Mouse (Mus musculus) urinary bladder, postnatal 4 days (tissue): ENCODE measurements at regions not wholly inside any gene's neighbourhood (a gene's known extent, or its start where the extent isn't known, plus 50 kb on each side); places are given as distances from the start of the nearest gene placed in this dataset.

Source experiments
- DNase-seq, 2 experiments: peaks; one replicate each; pipeline ENCODE4 v3.0.0; 2021 to 2022; ENCODE audit warnings: low spot score in 2 of 2

DNA sequence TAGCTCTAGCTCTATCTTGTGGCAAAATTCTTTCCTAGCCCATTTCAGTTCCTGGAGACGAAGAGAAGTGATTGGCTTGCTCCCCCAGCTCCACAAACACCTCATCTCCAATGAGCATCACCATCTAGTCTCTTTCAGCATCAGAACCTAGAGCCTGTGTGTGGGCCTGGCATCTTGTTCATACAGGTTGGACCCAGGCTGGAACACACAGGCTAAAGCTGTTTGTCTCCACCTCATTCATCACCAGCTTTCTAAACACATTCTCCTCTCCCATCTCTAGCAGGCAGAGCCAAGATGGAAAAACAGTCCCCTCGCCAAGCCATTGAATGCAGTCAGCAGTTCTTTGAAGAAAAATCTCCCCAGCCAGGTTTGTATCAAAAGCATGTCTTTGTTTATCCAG lies 221.9 kb upstream of the Cdh5 start:
- DNase-seq: no peak

DNA sequence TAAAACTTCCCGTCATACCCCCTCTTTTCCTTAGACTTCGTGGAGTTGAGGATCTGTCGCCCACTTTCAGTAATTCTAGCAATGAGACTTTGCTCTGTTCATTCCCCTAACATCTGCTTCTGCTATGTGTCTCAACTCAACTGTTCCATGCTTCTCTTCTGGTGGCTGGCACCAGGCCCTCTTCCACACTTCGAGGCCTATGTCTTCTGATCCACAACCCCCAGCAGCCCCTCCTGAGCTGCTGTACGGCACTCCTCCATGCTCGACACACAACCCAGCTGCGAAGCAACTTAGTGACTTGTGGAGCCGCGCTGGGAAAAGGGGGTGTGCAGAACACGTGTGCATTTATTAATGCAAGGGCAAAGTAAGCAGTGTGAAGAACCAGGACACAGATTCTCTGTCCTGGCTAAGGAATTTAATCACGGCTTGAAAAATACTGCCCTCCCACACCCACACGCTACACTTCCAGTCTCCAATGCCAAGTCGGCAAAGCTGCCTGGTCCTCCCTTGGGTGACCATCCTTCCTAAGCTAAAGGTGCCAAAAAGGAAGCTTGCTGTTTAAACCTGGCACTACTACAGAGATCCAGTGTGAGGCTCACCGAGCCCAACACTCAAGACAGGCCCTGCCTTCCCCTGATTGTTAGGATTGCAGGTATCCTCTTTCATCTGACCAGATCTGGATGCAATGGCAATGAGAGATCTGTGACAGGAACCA lies 220.8 kb upstream of the Cdh5 start:
- DNase-seq: no peak

DNA sequence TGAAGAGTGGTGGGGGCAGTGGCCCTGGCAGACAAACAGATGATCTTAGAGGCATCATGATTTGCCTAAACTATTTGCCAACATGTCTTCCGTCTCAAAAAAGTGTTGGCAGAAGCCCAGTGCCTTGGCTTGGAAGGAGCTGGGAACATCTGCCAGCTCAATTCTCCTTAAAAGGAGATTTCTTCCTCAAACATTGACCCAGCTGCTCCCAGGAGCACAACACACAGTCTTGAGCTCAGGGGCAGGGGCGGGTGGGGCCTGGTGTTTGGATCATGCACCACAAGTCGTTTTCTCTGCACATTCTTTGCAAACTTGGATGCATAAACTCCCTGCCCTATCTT lies 220.3 kb upstream of the Cdh5 start:
- no peak for DNase-seq

DNA sequence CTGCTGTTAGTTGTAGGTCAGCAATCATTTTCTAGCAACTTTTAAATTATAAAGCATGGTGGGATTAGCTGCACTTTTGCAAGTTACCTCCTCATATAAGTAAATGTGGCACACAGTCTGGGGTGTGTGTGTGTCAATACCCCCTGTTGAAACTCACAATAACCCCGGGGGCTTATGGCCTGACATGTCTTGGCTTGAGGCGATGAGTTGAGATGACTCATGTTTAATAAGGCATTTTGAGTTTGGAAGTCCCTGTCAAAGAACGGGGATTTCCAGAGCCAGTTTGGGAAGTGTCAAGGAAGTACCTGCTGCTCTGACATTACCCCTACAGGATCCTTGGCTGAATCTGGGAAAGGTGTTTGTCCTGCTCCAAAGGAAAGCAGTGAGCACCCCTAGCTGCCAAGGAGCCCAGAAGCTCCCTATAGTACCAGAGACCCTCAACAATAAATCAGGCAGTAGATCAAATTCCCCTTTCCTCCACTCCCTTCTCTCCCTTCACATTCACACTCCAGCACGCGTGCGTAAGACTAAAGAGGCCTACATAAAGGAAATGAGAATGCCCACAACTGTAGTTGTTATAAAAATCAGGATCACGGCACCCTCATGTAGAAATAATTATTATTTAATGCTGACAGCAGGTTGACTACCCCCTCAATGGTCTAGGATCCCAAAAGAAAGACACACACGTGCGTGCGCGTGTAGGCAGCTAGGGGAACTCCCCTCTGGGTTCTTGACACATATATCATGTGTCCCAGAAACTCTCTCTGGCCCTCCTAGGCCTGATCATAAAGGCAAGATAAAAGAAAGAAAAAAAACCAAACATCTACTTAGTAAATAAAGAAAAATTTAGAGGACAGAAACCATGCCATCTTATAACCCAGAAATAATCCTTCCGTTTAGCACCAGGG lies 216.3 kb upstream of the Cdh5 start:
- no peak for DNase-seq

DNA sequence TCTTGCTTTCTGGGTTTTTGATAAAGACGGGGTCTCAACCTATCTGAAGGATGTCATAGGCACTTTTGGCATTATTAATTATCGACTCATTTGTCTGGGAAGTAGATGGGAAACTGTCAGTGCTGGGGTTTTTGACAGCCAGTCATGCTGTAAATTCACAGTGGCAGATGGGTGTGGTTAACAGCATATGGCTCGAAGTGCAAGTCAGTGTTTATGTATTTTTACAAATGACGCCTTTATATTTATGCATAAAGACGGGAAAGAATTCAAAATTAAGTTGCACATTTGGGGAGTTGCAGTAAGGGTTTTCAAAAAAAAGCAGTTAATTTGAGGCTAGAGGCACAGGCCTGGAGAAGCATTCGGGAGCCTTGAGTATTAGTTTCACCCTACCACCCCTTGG lies 206.8 kb upstream of the Cdh5 start:
- no peak for DNase-seq

DNA sequence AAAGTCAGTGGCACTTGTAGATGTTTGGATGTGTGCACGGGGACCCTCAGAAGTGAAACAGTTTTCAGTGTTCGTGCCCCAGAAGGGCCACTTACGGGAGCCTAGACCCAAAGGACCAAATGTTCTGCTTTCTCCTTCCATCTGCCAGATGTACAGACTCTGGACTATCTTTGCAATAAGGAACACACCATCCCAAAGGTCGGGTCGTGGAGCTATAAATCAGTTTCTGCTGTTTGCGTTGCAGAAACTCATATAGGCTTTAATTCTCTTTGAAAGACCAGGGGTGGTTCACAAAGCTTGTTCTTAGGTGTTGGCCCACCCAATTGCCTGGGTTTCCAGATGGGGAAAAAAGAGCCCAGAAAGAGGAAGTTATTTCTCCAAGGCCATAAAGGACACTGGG lies 206.3 kb upstream of the Cdh5 start:
- no peak for DNase-seq

DNA sequence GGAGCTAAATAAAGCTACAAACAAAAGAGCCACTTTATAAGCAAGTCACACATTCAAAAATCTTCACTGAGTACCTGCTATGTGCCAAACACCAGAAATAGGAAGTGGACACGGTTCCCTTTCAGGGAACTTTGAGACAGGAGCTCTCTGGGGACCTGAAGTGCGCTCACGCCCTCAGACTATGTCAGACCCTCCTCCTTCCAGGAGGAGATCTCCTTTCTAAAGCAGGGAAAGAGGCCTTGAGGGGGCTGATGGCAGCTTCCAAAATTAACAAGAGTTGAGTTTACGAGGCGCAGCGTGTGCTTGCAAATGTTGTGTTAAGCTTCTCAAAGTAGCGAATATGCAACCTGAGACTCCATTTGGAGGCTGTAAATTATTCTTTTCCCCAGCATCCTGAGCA lies 204.0 kb upstream of the Cdh5 start:
- DNase-seq: no peak

DNA sequence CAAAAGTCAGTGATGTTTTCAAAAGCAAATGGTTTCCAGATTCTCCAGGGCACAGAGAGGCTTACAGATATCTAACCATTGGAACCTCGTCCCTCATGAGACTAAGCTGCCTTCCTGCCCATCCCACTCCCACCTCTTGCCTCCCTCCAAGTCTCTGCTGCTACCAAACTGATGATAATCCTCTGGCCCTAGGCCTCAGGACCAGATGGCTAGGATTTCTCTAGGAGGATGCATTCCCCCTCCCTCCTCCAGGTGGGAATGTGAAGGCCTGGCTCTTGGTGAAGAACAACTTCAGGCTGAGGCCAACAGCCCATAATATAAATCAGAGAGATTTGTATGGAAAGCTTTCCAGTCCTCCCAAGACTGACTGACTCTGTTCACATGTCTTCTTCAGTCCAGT lies 198.9 kb upstream of the Cdh5 start:
- DNase-seq: no peak

DNA sequence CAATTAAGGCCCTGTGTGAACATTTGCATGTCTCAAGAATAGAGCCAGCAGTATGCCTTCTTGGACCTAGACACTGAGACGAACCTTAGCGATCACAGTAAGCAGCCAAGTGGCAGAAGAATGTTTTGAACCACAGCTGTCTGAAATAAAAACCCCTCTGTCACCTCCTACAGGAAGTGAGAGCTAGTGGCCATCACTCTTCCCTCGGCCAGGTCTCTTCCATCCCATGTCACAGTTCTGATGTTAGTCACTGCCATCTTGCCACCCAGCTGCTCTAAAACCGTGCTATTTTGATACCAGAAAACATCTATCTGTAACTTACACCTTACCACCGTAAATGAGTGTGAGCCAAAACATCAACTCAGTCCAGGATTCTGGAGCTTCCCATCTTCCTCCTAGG lies 197.8 kb upstream of the Cdh5 start:
- DNase-seq: no peak

DNA sequence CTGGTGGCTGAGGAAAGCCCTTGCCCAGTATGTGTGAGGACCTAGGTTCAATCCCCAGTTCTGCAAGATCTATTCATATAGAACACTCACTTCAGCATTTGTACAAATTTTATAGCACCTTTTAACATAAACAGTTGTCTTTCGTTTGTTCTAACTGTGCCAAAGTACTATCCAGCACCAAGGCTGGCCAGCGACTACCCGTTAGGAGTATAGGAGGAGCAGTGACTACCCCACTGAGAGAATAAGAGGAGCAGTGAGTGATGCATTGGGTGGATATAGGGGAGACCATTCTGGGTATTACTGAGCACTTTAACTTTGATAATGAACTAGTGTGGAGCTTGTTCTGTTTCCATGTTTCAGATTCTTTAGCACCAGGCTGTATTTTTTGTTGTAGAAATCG lies 193.8 kb upstream of the Cdh5 start:
- no peak for DNase-seq

DNA sequence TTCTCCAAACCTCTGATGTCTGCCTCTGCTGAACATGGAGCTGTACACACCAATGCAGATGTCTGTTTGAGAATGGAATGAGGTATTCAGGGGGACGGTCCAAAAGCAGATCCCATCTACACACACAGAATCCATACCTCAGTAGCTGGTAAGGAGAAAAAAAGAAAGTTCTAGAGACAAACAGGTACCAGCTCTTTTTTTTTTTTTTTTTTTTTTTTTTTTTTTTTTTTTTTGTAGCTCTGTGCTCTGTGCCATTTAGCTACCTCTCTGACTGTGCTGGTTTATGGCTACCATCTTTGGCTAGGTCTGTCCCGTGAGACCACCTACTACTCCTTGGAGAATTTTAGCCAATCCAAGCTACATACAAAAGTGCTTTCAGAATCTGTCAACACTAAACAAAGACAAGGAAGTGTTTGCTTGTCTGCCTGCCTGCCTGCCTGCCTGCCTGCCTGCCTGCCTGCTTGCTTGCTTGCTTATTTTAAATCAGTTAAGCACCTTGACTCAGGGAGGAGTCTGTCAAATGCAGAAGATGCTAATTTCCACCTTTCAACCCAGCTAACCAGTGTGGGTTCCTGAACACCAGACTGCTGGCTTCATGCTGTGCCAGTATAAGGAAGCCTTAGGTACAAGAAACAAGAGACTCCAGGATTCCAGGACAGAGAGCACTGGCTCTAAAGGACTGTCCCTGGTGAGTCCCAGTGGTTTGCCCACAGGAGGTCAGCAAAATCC lies 190.0 kb upstream of the Cdh5 start:
- no peak for DNase-seq

DNA sequence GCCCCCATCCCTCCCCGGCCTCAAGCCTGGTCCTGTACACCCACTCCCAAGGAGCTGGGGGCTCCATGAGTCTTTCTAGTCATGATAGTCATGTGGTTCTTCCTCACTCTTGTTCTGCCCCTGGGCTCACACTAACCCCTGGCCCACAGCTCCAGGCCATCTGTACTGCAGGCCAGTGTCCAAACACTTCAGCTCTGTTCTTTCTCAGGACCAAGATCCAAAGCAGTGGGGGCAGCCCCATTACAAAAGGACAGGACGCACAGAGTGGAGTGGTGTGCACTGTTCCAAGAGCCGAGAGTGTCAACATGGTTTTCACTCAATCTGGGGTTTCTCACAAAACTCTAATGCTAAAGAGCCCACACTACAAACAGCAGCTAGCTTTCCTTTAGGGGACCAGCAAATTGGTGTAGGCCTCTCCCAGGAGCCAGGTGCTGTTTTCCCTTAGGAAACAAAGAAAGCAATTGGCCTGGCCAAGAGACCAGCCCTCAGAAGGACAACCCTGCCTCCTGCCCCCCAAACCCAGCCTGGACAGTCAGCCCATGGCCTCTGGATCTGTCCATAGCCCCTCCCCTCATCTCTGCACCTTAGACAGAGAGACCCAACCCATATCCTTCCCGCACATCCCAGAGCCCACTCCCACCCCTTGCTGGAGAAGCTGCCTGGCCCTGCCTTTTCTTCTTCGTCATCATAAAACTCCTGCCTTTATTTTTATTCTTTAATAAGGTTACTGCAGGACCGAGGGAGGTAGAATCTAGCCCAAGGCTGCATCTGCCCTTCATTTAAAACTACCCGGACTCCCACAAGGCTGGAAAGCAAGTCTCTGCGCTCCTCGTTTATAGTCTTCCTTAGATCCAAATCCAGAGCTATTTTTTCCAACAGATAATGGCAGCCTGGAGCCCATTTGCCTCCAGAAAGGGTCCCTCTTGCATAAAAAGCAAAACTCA lies 188.2 kb upstream of the Cdh5 start:
- peak in 1 of 2 experiments; percentile 33 for DNase-seq

DNA sequence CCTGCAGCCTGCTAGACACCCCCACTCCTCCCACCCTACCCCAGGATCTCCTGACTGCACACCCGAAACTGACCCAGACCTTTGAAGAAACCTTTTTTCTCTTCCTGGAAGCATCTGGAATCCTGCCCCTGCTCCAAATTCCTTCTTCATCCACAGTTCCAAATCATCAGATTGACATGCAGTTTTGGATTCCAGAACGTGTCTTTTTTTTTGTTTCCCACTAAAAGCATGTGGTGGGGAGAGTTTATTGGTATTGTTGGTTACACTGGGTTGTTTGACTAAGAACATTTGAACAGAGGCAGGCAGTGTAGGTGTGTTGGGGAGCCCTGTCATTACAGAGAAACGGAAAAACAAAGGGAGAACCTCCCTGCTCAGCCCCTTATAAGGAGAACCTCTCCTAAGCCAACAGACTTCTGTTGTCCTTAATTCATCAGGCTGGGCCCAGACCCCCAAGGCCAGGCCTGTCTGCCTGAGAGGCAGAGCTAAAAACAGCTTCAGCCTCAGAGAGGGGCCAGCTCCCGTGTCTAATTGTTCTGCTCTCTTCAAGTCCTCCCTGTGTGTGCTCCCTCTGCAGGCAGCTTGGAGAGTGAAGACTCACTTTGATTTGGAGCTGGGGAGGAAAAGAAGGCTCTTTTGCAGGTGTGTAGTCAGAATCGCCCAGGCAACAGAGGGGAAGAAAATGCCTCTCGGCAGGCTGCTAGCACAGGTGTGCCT lies 187.3 kb upstream of the Cdh5 start:
- DNase-seq: peak in 1 of 2 experiments; percentile 34

DNA sequence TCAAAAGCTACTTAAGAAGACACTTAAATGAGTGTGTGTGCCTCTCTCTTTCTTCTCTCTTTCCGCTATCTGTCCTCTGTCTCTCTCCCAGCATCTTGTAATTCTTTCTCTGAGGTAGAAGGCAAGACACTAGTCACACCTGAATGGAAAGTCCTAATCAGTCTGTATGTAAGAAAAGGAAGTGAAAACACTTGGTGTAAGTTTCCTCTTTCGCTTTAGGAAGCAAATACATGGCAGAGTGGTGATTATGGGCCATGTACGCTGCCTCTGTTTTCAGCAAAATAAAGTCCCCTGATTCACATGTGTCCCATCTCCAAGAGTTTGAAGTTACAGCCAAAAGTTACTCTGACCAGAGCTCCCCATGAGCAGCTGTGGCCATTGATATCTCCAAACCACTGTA lies 182.1 kb upstream of the Cdh5 start:
- DNase-seq: no peak

DNA sequence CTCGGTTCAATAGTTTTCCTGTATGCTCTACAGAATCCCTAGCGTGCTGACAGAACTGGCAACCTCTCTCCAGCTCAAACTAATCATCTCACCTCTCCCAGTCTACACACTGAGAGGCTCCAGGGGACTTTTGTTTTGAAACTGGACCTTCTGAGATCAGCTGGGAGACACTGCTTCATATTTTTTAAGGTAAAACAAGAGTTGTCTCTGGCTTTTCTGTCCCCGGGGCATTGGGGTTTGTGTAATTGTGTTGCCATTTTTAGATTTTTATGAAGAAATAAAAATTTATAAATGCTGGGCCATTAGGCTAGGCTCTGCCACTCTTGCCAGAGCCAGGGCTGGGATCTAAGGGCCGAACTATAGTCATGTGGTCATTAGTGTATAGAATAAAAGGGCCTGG lies 179.8 kb upstream of the Cdh5 start:
- DNase-seq: peak in 1 of 2 experiments; percentile 29

DNA sequence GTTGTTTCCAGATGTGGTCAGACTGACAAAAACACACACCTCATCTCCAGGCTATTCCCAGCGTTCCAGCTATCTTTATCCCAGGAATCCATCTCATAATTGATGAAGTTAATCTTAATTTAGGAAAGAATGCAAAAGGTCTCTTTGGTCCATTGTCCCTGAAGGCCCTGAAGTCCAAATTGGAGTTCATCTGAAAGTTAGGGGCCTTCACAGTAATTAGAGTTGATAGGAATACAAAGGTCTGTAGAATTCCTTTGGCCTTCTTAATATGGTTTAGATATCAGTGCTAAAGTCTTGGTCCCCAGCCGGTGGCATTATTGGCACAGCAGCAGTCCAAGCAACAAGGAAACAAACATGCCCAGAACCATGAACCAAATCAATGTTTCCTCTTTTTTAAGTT lies 178.7 kb upstream of the Cdh5 start:
- DNase-seq: peak in 1 of 2 experiments; percentile 7

DNA sequence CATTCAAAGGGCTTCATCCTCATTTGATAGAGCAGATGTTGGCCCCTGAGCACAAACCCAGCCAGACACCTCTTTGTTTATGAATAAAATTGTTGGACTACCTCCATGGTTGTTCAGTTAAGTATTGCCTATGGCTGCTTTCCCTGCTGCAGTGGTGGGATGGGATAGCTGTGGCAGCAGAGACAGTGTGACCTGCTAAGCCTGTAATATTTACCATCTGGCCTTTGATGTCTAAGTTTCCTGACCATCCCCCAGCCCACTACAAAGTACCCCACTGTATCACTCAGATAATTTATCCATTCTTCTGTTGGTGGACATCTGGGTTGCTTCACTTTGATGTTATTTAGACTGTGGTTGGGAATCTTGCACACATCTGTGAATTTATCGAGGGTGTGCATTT lies 168.7 kb upstream of the Cdh5 start:
- DNase-seq: peak in 1 of 2 experiments; percentile 55

DNA sequence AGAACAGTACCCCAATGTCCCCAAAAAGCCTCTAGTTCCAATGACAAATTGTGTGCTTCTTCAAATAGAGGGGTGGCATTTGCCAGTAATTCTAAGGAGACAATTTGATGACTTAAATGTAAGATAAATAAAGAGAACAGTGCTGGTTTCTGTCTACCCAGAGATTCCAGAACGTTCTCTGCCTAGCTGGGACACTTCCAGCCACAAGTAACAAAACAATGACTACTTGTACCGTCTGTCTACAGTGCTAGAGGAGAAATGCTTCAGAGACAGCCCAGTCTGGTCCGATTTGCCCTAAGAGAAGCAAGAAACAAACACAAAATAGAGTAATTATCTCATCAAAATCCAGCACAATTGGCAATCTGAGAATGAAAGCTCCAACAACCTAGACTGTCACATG lies 164.9 kb upstream of the Cdh5 start:
- DNase-seq: no peak

DNA sequence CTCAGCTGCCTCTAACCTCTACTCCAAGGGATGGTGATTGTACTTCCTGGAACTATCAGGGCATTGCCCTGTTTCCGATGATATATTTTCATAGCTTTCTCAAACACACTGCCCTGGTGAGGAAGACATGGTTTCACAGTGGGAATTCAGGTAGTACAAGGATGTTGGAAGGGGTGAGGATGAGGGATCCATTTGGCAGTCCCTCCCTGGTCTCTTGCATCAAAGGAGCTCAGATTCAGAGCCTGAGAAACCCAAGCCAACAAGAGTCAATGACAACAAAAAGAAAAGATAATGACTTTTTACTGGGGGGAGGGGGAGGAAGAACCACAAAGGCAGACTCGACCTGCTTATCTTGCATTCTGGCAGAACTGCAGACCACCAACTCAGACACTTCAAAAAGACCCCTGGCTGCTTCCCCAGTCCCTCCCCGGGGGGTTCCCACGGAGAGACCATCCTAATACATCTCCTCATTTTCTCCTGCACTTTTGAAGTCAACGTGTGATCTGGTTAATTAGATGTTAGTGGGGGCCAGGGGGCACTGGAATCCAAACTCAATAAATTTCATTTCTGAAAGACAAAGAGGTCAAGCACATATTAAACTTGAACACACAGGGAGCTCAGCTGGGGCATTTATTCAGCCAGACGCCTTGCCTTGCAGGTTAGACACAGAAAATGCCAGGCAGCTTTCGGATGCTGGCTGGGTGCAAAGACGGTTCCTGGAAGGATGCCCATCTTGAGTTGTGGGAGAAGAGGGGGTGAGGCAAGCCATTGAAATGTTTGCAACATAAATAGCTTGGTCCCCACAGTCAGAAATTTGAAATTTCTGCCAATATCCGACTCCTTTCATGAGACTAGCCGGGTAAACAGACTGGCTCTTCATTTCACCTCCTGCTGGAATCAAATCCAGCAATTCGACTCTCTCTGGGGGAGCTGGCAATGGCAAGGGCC lies 162.9 kb upstream of the Cdh5 start:
- DNase-seq: no peak
